Comparison of ENCODE assay signal across 8 mouse cellular contexts in genomic region chr4:120682168-120682567, GRCm38 (mm10). TPM values are rescaled to one million over a fixed set of nuclear protein-coding genes. Genes with fewer than 3 reads are reported as not detected.
A peak's percentile ranks its signal among the peaks of the same experiment; 100 is the strongest.
DNase-seq lines count a peak whose midpoint lies in the region; ATAC-seq and TF ChIP-seq lines count a peak whose summit lies in the region.

No protein-coding gene starts in this region.

- no peak overlapping the region for H3K27ac ChIP-seq in midbrain, embryonic 10.5 days (replicated peaks)
- H3K27ac ChIP-seq in midbrain, embryonic 13.5 days, result no peak overlapping the region
- H3K27ac ChIP-seq in cortical plate, adult 2 months (ENCODE audit: insufficient read depth, low read length), result no peak overlapping the region
- no peak overlapping the region for H3K27ac ChIP-seq in hindbrain, embryonic 14.5 days
- no peak overlapping the region for H3K27ac ChIP-seq in neural tube, embryonic 11.5 days (ENCODE audit: low read depth, low read length)

- no peaks in the 10 kb centered on the region for H3K27me3 ChIP-seq in midbrain, embryonic 10.5 days (ENCODE audit: low read depth, poor library complexity, severe bottlenecking)
- peaks cover 4% of the 10 kb centered on the region; the same call in 1 of the 2 replicates for H3K27me3 ChIP-seq in midbrain, embryonic 13.5 days
- H3K27me3 ChIP-seq in hindbrain, embryonic 14.5 days (ENCODE audit: control insufficient read depth, insufficient read depth, low read length), result no peaks in the 10 kb centered on the region
- no peaks in the 10 kb centered on the region for H3K27me3 ChIP-seq in neural tube, embryonic 11.5 days (ENCODE audit: control insufficient read depth, insufficient read depth, low read length)

- H3K9me3 ChIP-seq in midbrain, embryonic 10.5 days (replicated peaks), result no peaks in the 10 kb centered on the region
- H3K9me3 ChIP-seq in midbrain, embryonic 13.5 days, result no peaks in the 10 kb centered on the region
- no peaks in the 10 kb centered on the region for H3K9me3 ChIP-seq in hindbrain, embryonic 14.5 days (ENCODE audit: control insufficient read depth, low read length)
- no peaks in the 10 kb centered on the region for H3K9me3 ChIP-seq in neural tube, embryonic 11.5 days (ENCODE audit: control insufficient read depth, low read length)

- no peak for TF ChIP-seq POLR2A in cortical plate, adult 2 months (IDR thresholded peaks at IDR 0.05; ENCODE audit: extremely low read depth, insufficient read depth, low read length)

- H3K4me2 ChIP-seq in midbrain, embryonic 13.5 days (replicated peaks), result no peak overlapping the region
- no peak overlapping the region for H3K4me2 ChIP-seq in hindbrain, embryonic 14.5 days (replicated peaks)
- no peak overlapping the region for H3K4me2 ChIP-seq in neural tube, embryonic 11.5 days (ENCODE audit: low read depth)

- intact Hi-C loops in left cerebral cortex, postnatal 4 days (cut with DNase I), result loop anchor here (5.0 kb wide), 1 partner anchor 95 kb away; the partner anchor contains the start of gene Gm8439

- ATAC-seq in midbrain, embryonic 13.5 days, result no peak; the same call in 1 of the 2 replicates
- ATAC-seq in hindbrain, embryonic 14.5 days (ENCODE audit: low FRiP score), result no peak
- no peak; the same call in 1 of the 2 replicates for ATAC-seq in neural tube, embryonic 11.5 days (ENCODE audit: insufficient read depth, low FRiP score, low TSS enrichment)

- no peak overlapping the region for H3K9ac ChIP-seq in midbrain, embryonic 13.5 days (replicated peaks)
- no peak overlapping the region for H3K9ac ChIP-seq in hindbrain, embryonic 14.5 days
- H3K9ac ChIP-seq in neural tube, embryonic 11.5 days (ENCODE audit: low read length), result no peak overlapping the region

- H3K4me3 ChIP-seq in midbrain, embryonic 10.5 days, result no peak overlapping the region
- H3K4me3 ChIP-seq in midbrain, embryonic 13.5 days (replicated peaks), result no peak overlapping the region
- no peak overlapping the region for H3K4me3 ChIP-seq in cortical plate, adult 2 months (ENCODE audit: insufficient read depth, low read length)
- H3K4me3 ChIP-seq in hindbrain, embryonic 14.5 days (replicated peaks; ENCODE audit: low read length), result no peak overlapping the region
- H3K4me3 ChIP-seq in neural tube, embryonic 11.5 days (ENCODE audit: low read depth, low read length), result no peak overlapping the region

- 0 out of 2 replicates have a peak, but pooled peaks cover 3% of the 10 kb centered on the region for H3K4me1 ChIP-seq in midbrain, embryonic 10.5 days
- no peaks in the 10 kb centered on the region for H3K4me1 ChIP-seq in midbrain, embryonic 13.5 days (replicated peaks)
- no peaks in the 10 kb centered on the region for H3K4me1 ChIP-seq in cortical plate, adult 2 months (ENCODE audit: control insufficient read depth, insufficient read depth, low read length)
- 0 out of 2 replicates have a peak, but pooled peaks cover under 1% of the 10 kb centered on the region for H3K4me1 ChIP-seq in hindbrain, embryonic 14.5 days (replicated peaks; ENCODE audit: control insufficient read depth, insufficient read depth, low read length)
- H3K4me1 ChIP-seq in neural tube, embryonic 11.5 days (ENCODE audit: control insufficient read depth, insufficient read depth, low read length), result no peaks in the 10 kb centered on the region

- 31% methylated on average over 10 of the region's 10 CpGs for WGBS in midbrain, embryonic 10.5 days
- WGBS in midbrain, embryonic 13.5 days, result 32% methylated on average over 10 of the region's 10 CpGs
- WGBS in hindbrain, embryonic 14.5 days, result 33% methylated on average over 10 of the region's 10 CpGs
- 41% methylated on average over 10 of the region's 10 CpGs for WGBS in neural tube, embryonic 11.5 days

- DNase-seq in midbrain, embryonic 10.5 days (ENCODE audit: low spot score), result peak; percentile 72
- peak; percentile 79 for DNase-seq in ZHBTc4 (ENCODE audit: low read depth, low spot score)
- DNase-seq in hindbrain, embryonic 14.5 days (ENCODE audit: low spot score), result peak; percentile 67
- DNase-seq in left cerebral cortex, postnatal 4 days, result peak; percentile 50
- DNase-seq in neural tube, embryonic 11.5 days (ENCODE audit: low spot score), result peak; percentile 74
- DNase-seq in thymus, postnatal 10 days (ENCODE audit: low spot score in 2 of 2), result peak; percentile 37 to 69

- no peaks in the 10 kb centered on the region for H3K36me3 ChIP-seq in midbrain, embryonic 10.5 days
- H3K36me3 ChIP-seq in midbrain, embryonic 13.5 days, result no peaks in the 10 kb centered on the region
- no peaks in the 10 kb centered on the region for H3K36me3 ChIP-seq in hindbrain, embryonic 14.5 days (replicated peaks; ENCODE audit: control insufficient read depth, insufficient read depth)
- H3K36me3 ChIP-seq in neural tube, embryonic 11.5 days (ENCODE audit: control insufficient read depth, insufficient read depth, low read length), result no peaks in the 10 kb centered on the region

- TF ChIP-seq CTCF in cortical plate, adult 2 months (IDR thresholded peaks at IDR 0.05; ENCODE audit: extremely low read depth, insufficient read depth, low read length), result peak; percentile 88

RNA-seq across cellular contexts. Expression of gene Cited4, which starts 15.8 kb away (rescaled TPM):
- 8.5 and 12.7 TPM in 2 replicates for polyA plus RNA-seq in midbrain, embryonic 10.5 days (2016; fragmentation: Nextera tagmentation; extraction: Ambion mirVana)
- 0.37 and 0.92 TPM in 2 replicates for polyA plus RNA-seq in midbrain, embryonic 13.5 days (2015; fragmentation: Nextera tagmentation; extraction: Ambion mirVana)
- polyA plus RNA-seq in cortical plate, adult 2 months (2012; rRNA removed), result 16.8 and 18.1 TPM in 2 replicates
- 0.72 and 1.9 TPM in 2 replicates for polyA plus RNA-seq in hindbrain, embryonic 14.5 days (2014; fragmentation: Nextera tagmentation; extraction: Ambion mirVana)
- 1 to 10 TPM; 2.9 to 3.5 TPM for total RNA-seq in left cerebral cortex, postnatal 4 days (2021)
- polyA plus RNA-seq in neural tube, embryonic 11.5 days (2014; fragmentation: Nextera tagmentation; extraction: Ambion mirVana), result 6.4 and 7.3 TPM in 2 replicates
